Mouse (Mus musculus): ENCODE data around the gene Ak5.

DNA sequence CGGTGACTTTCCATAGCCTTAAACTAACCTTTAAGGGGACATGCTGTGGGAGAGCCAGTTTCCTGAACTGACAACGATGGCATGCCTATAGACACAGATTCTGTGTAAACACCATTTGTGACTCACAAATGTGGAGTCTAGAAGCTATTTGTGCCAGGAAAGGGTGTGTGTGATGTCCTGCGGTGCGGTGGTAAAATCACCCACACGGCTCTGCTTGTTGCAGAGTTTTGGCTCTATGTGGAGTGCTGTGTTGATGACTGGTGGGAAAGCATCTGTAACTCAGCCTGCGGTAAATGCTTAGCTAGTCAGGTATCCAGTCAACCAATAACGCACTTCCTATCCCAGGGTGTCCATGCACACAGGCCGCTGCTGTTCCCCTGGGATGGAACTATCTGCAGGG lies 160.3 kb downstream of the Ak5 start:
- TF ChIP-seq CTCF (IDR thresholded peaks at IDR 0.05; ENCODE audit: borderline replicate concordance, extremely low read depth, insufficient read depth, insufficient read length): no peak
- no peak for TF ChIP-seq POLR2A (IDR thresholded peaks at IDR 0.05; ENCODE audit: borderline replicate concordance, extremely low read depth, insufficient read depth, insufficient read length, poor library complexity, severe bottlenecking)

Measured in brain, embryonic 14.5 days (tissue).